Mouse (Mus musculus) cerebellum, adult 2 months (tissue): ENCODE measurements at regions not wholly inside any gene's neighbourhood (a gene's known extent, or its start where the extent isn't known, plus 50 kb on each side); places are given as distances from the start of the nearest gene placed in this dataset.

Source experiments
- DNase-seq, 2 experiments: peaks; one replicate each; pipeline ENCODE4 v3.0.0; 2021
- H3K27ac ChIP-seq: fragments of 200-500 bp; 2 replicates; pipeline ENCODE4 v1.5.1; 2012; ENCODE audit warnings: low read length, control low read depth, inconsistent platforms; ENCODE audit not compliant: insufficient read depth
- H3K27me3 ChIP-seq: fragments of 200-500 bp; 2 replicates; pipeline ENCODE4 v1.6.1; 2012; ENCODE audit warnings: inconsistent platforms, mild to moderate bottlenecking, low read length, moderate library complexity; ENCODE audit not compliant: control insufficient read depth, insufficient read depth
- H3K4me1 ChIP-seq: fragments of 200-500 bp; 2 replicates; pipeline ENCODE4 v1.6.1; 2011; ENCODE audit warnings: low read length; ENCODE audit not compliant: control insufficient read depth, insufficient read depth
- H3K4me3 ChIP-seq: fragments of 200-500 bp; replicated peaks from 2 replicates; pipeline ENCODE3; 2011; ENCODE audit warnings: mild to moderate bottlenecking, low read depth, low read length, control low read depth; ENCODE audit not compliant: insufficient read depth
- CTCF ChIP-seq: fragments of 200-500 bp; IDR thresholded peaks from 2 replicates; pipeline ENCODE4 v1.5.1; 2011; ENCODE audit warnings: low read depth, mild to moderate bottlenecking, control low read depth, low read length, moderate library complexity, borderline replicate concordance; ENCODE audit not compliant: insufficient read depth
- POLR2A ChIP-seq: fragments of 200-500 bp; IDR thresholded peaks from 2 replicates; pipeline ENCODE4 v1.6.1; 2011; ENCODE audit warnings: low read length, control low read depth, borderline replicate concordance; ENCODE audit not compliant: insufficient read depth
- WGBS: fragments of 180-500 bp; shearing (Covaris S2); methylation state at CpG from one replicate; pipeline ENCODE4 v1.1.7; 2018; 5-methylcytosine and 5-hydroxymethylcytosine counted together

- no peak overlapping the region for H3K27ac ChIP-seq
- H3K4me3 ChIP-seq: no peak overlapping the region
- H3K27me3 ChIP-seq: no peaks in the 10 kb centered on the region
- TF ChIP-seq POLR2A: no peak
- no peak for TF ChIP-seq CTCF
- 82% methylated on average over 5 of the region's 5 CpGs for WGBS
- no peaks in the 10 kb centered on the region for H3K4me1 ChIP-seq
- DNase-seq: no peak
Observed at GRCm38 (mm10) chr10:111575256-111575655, 69.2 kb downstream of the Phlda1 start.

GRCm38 (mm10) chr10:111575926-111576325, 69.8 kb downstream of the Phlda1 start:
- H3K4me3 ChIP-seq: no peak overlapping the region
- TF ChIP-seq POLR2A (no peak), CTCF (no peak)
- WGBS: 88% methylated on average over 5 of the region's 5 CpGs
- no peak overlapping the region for H3K27ac ChIP-seq
- H3K27me3 ChIP-seq: no peaks in the 10 kb centered on the region
- H3K4me1 ChIP-seq: no peaks in the 10 kb centered on the region
- DNase-seq: no peak

- TF ChIP-seq POLR2A: no peak
- no peak for TF ChIP-seq CTCF
- Histone ChIP-seq H3K27me3 (no peaks in the 10 kb centered on the region), H3K27ac (no peak overlapping the region), H3K4me1 (no peaks in the 10 kb centered on the region), H3K4me3 (no peak overlapping the region)
- WGBS: 86% methylated on average over 10 of the region's 10 CpGs
- no peak for DNase-seq
Observed at GRCm38 (mm10) chr10:111576395-111577069, 70.4 kb downstream of the Phlda1 start.

GRCm38 (mm10) chr10:111578536-111578935, 72.5 kb downstream of the Phlda1 start:
- WGBS: 91% methylated on average over 5 of the region's 5 CpGs
- Histone ChIP-seq H3K27ac (no peak overlapping the region), H3K4me1 (no peaks in the 10 kb centered on the region), H3K4me3 (no peak overlapping the region), H3K27me3 (no peaks in the 10 kb centered on the region)
- no peak for TF ChIP-seq POLR2A
- no peak for TF ChIP-seq CTCF
- DNase-seq: no peak

GRCm38 (mm10) chr10:111579481-111579880, 73.4 kb downstream of the Phlda1 start:
- no peak overlapping the region for H3K27ac ChIP-seq
- WGBS: 72% methylated on average over 2 of the region's 2 CpGs
- DNase-seq: no peak
- H3K27me3 ChIP-seq: no peaks in the 10 kb centered on the region
- no peak for TF ChIP-seq POLR2A
- no peak for TF ChIP-seq CTCF
- H3K4me3 ChIP-seq: no peak overlapping the region
- no peaks in the 10 kb centered on the region for H3K4me1 ChIP-seq

GRCm38 (mm10) chr10:111580401-111581100, 74.5 kb downstream of the Phlda1 start:
- Histone ChIP-seq H3K27ac (no peak overlapping the region), H3K27me3 (no peaks in the 10 kb centered on the region), H3K4me3 (no peak overlapping the region), H3K4me1 (no peaks in the 10 kb centered on the region)
- WGBS: 95% methylated on average over 11 of the region's 11 CpGs
- TF ChIP-seq POLR2A (no peak), CTCF (no peak)
- DNase-seq: no peak

- Histone ChIP-seq H3K4me1 (no peaks in the 10 kb centered on the region), H3K4me3 (no peak overlapping the region), H3K27ac (no peak overlapping the region), H3K27me3 (no peaks in the 10 kb centered on the region)
- TF ChIP-seq CTCF: no peak
- no peak for TF ChIP-seq POLR2A
- no peak for DNase-seq
- WGBS: 99% methylated on average over 3 of the region's 3 CpGs
Observed at GRCm38 (mm10) chr10:111581847-111582246, 75.8 kb downstream of the Phlda1 start.
